8 mouse cellular contexts compared by ENCODE assay signal in genomic region chr5:136780465-136780864, GRCm38 (mm10).
DNase-seq lines count a peak whose midpoint lies in the region; ATAC-seq and TF ChIP-seq lines count a peak whose summit lies in the region.

No protein-coding gene starts in this region.

- no peaks in the 10 kb centered on the region for H3K4me1 ChIP-seq in liver, adult 2 months (ENCODE audit: control insufficient read depth, insufficient read depth, low read length)
- no peaks in the 10 kb centered on the region for H3K4me1 ChIP-seq in stomach, postnatal 0 days (replicated peaks; ENCODE audit: control insufficient read depth, insufficient read depth)
- H3K4me1 ChIP-seq in hindbrain, embryonic 14.5 days (replicated peaks; ENCODE audit: control insufficient read depth, insufficient read depth, low read length), result no peaks in the 10 kb centered on the region

- no peak overlapping the region for H3K4me2 ChIP-seq in stomach, postnatal 0 days (replicated peaks; ENCODE audit: low read depth)
- no peak overlapping the region for H3K4me2 ChIP-seq in hindbrain, embryonic 14.5 days (replicated peaks)

- H3K79me2 ChIP-seq in liver, adult 2 months (ENCODE audit: control insufficient read depth, insufficient read depth, low read length), result no peaks in the 10 kb centered on the region

- TF ChIP-seq EP300 in stomach, postnatal 0 days (optimal IDR thresholded peaks at IDR 0.05), result no peak

- H3K27me3 ChIP-seq in liver, adult 2 months (ENCODE audit: control insufficient read depth, insufficient read depth, low read length), result no peaks in the 10 kb centered on the region
- no peaks in the 10 kb centered on the region for H3K27me3 ChIP-seq in stomach, postnatal 0 days (ENCODE audit: control insufficient read depth, insufficient read depth, low read length)
- H3K27me3 ChIP-seq in hindbrain, embryonic 14.5 days (ENCODE audit: control insufficient read depth, insufficient read depth, low read length), result no peaks in the 10 kb centered on the region

- H3K27ac ChIP-seq in liver, adult 2 months (replicated peaks; ENCODE audit: insufficient read depth, low read depth, low read length), result no peak overlapping the region
- H3K27ac ChIP-seq in stomach, postnatal 0 days (replicated peaks), result no peak overlapping the region
- no peak overlapping the region for H3K27ac ChIP-seq in hindbrain, embryonic 14.5 days

- TF ChIP-seq CTCF in liver, adult 2 months (IDR thresholded peaks at IDR 0.05; ENCODE audit: low read depth, low read length), result peak; percentile 84
- TF ChIP-seq CTCF in stomach, postnatal 0 days (IDR thresholded peaks at IDR 0.05; ENCODE audit: low read depth), result peak; percentile 78

- 32% methylated on average over 10 of the region's 10 CpGs for WGBS in liver, adult 2 months
- WGBS in stomach, postnatal 0 days, result 52% methylated on average over 10 of the region's 10 CpGs
- 50% methylated on average over 10 of the region's 10 CpGs for WGBS in hindbrain, embryonic 14.5 days

- no peaks in the 10 kb centered on the region for H3K9me3 ChIP-seq in stomach, postnatal 0 days (ENCODE audit: control insufficient read depth, low read length)
- H3K9me3 ChIP-seq in hindbrain, embryonic 14.5 days (ENCODE audit: control insufficient read depth, low read length), result 0 out of 2 replicates have a peak, but pooled peaks cover 5% of the 10 kb centered on the region

- H3K4me3 ChIP-seq in liver, adult 2 months (ENCODE audit: insufficient read depth, low read depth, low read length), result no peak overlapping the region
- H3K4me3 ChIP-seq in stomach, postnatal 0 days (ENCODE audit: low read depth, low read length), result no peak overlapping the region
- H3K4me3 ChIP-seq in hindbrain, embryonic 14.5 days (replicated peaks; ENCODE audit: low read length), result no peak overlapping the region

- peak; percentile 65 for DNase-seq in heart, postnatal 4 days
- DNase-seq in heart, adult 8-10 months (ENCODE audit: low spot score), result no peak
- DNase-seq in urinary bladder, postnatal 14 days (ENCODE audit: low spot score), result peak; percentile 54
- DNase-seq in urinary bladder, postnatal 10 days (ENCODE audit: low spot score), result no peak
- DNase-seq in c-Kit-positive CD71-negative TER-119-negative erythroid progenitor cells, embryonic 14.5 days (ENCODE audit: low read depth), result peak; percentile 48
- no peak for DNase-seq in liver, adult 2 months (ENCODE audit: extremely low read depth, low read depth, low spot score)
- DNase-seq in stomach, postnatal 0 days (ENCODE audit: low spot score), result peak; percentile 68
- DNase-seq in hindbrain, embryonic 14.5 days (ENCODE audit: low spot score), result no peak

- ATAC-seq in stomach, postnatal 0 days (ENCODE audit: low FRiP score, low TSS enrichment), result no peak
- no peak for ATAC-seq in hindbrain, embryonic 14.5 days (ENCODE audit: low FRiP score)

- no peak for TF ChIP-seq POLR2A in liver, adult 2 months (IDR thresholded peaks at IDR 0.05; ENCODE audit: extremely low read depth, insufficient read depth, low read length)

- H3K36me3 ChIP-seq in liver, adult 2 months (ENCODE audit: control insufficient read depth, insufficient read depth, low read length), result no peaks in the 10 kb centered on the region
- no peaks in the 10 kb centered on the region for H3K36me3 ChIP-seq in stomach, postnatal 0 days (ENCODE audit: control insufficient read depth, insufficient read depth, low read length)
- no peaks in the 10 kb centered on the region for H3K36me3 ChIP-seq in hindbrain, embryonic 14.5 days (replicated peaks; ENCODE audit: control insufficient read depth, insufficient read depth)

- H3K9ac ChIP-seq in liver, adult 2 months (ENCODE audit: low read depth, low read length), result no peak overlapping the region
- H3K9ac ChIP-seq in stomach, postnatal 0 days (ENCODE audit: low read length), result no peak overlapping the region
- H3K9ac ChIP-seq in hindbrain, embryonic 14.5 days, result no peak overlapping the region

Comparison
In these comparisons a context has a peak if more than half of its experiments do, and no peak if none do; other contexts are left out.
1. DNase-seq: peak in heart, postnatal 4 days (single experiment), urinary bladder, postnatal 14 days (single experiment), c-Kit-positive CD71-negative TER-119-negative erythroid progenitor cells, embryonic 14.5 days (single experiment) and stomach, postnatal 0 days (single experiment); none in heart, adult 8-10 months (single experiment), urinary bladder, postnatal 10 days (single experiment), liver, adult 2 months (single experiment) and hindbrain, embryonic 14.5 days (single experiment).